Mouse (Mus musculus): ENCODE measurements around the gene Dio1.

DNA sequence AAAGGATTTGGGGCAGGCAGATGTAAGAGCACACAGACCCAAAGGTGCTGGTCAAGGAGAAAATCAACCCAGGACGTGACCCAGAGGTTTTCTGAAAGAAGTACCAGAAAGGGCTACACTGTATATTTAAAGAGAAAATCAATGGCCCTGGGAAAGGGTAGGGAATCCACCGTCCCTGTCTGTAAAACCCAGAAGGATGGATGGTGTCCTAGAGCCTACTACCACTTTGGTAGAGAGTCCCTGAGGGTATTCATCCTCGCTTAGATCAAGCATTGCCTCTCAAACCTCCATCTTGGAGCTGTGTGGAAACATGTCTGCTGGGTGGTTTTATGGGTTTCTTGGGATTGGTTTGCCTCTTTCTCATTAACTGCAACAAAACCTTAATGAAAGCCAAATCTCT lies 52.6 kb downstream of the Dio1 start:
- no peak for TF ChIP-seq CTCF (IDR thresholded peaks at IDR 0.05)
- TF ChIP-seq EP300 (IDR thresholded peaks at IDR 0.05), result no peak
